ENCODE assay signal across 8 mouse cellular contexts in the genomic region with DNA sequence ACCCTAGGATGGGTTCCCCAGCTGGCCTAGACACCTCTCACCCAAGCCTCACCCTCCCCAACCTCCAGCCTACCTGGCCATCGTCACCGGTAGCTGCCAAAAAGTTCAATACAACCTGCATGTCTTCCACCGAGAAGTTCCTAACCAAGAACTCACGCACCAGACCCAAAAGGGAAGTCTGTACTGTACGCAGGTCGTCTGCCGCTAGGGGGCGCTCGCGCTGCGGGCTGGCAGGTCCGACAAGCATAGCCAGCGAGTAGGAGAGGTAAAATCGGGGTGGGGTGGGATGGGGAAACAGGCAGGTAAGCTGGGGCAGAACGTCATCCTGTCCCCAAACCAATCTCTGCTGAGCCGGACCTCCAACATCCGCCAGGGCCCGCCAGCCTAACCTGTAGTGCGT. TPM values are rescaled to one million over a fixed set of nuclear protein-coding genes. Genes with fewer than 3 reads are reported as not detected.
A peak's percentile ranks its signal among the peaks of the same experiment; 100 is the strongest.
DNase-seq lines count a peak whose midpoint lies in the region; ATAC-seq lines count a peak whose summit lies in the region.

No protein-coding gene starts in this region.

- no peak overlapping the region for H3K27ac ChIP-seq in forebrain, embryonic 10.5 days

- no peaks in the 10 kb centered on the region for H3K9me3 ChIP-seq in forebrain, embryonic 10.5 days

- WGBS in forebrain, embryonic 10.5 days, result 7% methylated on average over 19 of the region's 19 CpGs

- peak; percentile 76 for ATAC-seq in megakaryocyte, adult 5-6 weeks (ENCODE audit: poor library complexity, severe bottlenecking)

- intact Hi-C loops in heart, postnatal 14 days (cut with DNase I), result loop anchor here (1.0 to 5.0 kb wide), 3 partner anchors 74 to 237 kb away; no protein-coding TSS in a partner anchor

- peaks cover 65% of the 10 kb centered on the region for H3K27me3 ChIP-seq in forebrain, embryonic 10.5 days (ENCODE audit: poor library complexity, severe bottlenecking)

- H3K4me3 ChIP-seq in forebrain, embryonic 10.5 days, result no peak overlapping the region

- DNase-seq in Muller cell, postnatal 12 days (ENCODE audit: inconsistent ontology term), result peak; percentile 73
- DNase-seq in c-Kit-positive CD71-negative TER-119-negative erythroid progenitor cells, embryonic 14.5 days (ENCODE audit: low read depth), result peak; percentile 80
- peak; percentile 86 for DNase-seq in forebrain, embryonic 10.5 days (ENCODE audit: extremely low spot score, low spot score)
- DNase-seq in heart, postnatal 14 days, result peak; percentile 93 to 96
- DNase-seq in layer of hippocampus, postnatal 10 days (ENCODE audit: low spot score in 2 of 2), result peak; percentile 91 to 92
- peak; percentile 96 for DNase-seq in right cerebral cortex, postnatal 4 days
- peak; percentile 71 for DNase-seq in yolk sac, embryonic 10.5 days (ENCODE audit: low spot score)

- H3K36me3 ChIP-seq in forebrain, embryonic 10.5 days (replicated peaks), result peaks cover 10% of the 10 kb centered on the region

- H3K4me1 ChIP-seq in forebrain, embryonic 10.5 days, result peaks cover 36% of the 10 kb centered on the region

RNA-seq across cellular contexts. Expression of gene Nradd, which starts 11.0 kb away (rescaled TPM):
- polyA plus RNA-seq in forebrain, embryonic 10.5 days (2016; fragmentation: Nextera tagmentation; extraction: Ambion mirVana), result 36.3 and 36.4 TPM in 2 replicates
- 1 to 10 TPM; 1.1 to 1.2 TPM for total RNA-seq in heart, postnatal 14 days (2021)
- total RNA-seq in layer of hippocampus, postnatal 10 days (2021), result 1 to 10 TPM; 2.1 to 2.6 TPM
- 4.6 and 5.2 TPM in 2 replicates for total RNA-seq in megakaryocyte, adult 5-6 weeks (2015)
- 2.0 and 3.5 TPM in 2 replicates for total RNA-seq in megakaryocyte, adult 5-6 weeks (2017)

RNA-seq across cellular contexts. Expression of gene Nbeal2, which starts 18.7 kb away (rescaled TPM):
- 1.4 and 2.0 TPM in 2 replicates for polyA plus RNA-seq in forebrain, embryonic 10.5 days (2016; fragmentation: Nextera tagmentation; extraction: Ambion mirVana)
- 10 to 100 TPM; 10.4 to 12.0 TPM for total RNA-seq in heart, postnatal 14 days (2021)
- total RNA-seq in layer of hippocampus, postnatal 10 days (2021), result 1 to 10 TPM; 9.1 to 9.8 TPM
- 42.1 and 52.5 TPM in 2 replicates for total RNA-seq in megakaryocyte, adult 5-6 weeks (2015)
- total RNA-seq in megakaryocyte, adult 5-6 weeks (2017), result 29.1 and 35.9 TPM in 2 replicates

RNA-seq across cellular contexts. Expression of gene Ccdc12, which starts 21.1 kb away (rescaled TPM):
- 178 and 183 TPM in 2 replicates for polyA plus RNA-seq in forebrain, embryonic 10.5 days (2016; fragmentation: Nextera tagmentation; extraction: Ambion mirVana)
- total RNA-seq in heart, postnatal 14 days (2021), result 10 to 100 TPM; 65.4 to 68.1 TPM
- 10 to 100 TPM; 46.7 to 49.7 TPM for total RNA-seq in layer of hippocampus, postnatal 10 days (2021)
- 204 and 210 TPM in 2 replicates for total RNA-seq in megakaryocyte, adult 5-6 weeks (2015)
- 165 and 180 TPM in 2 replicates for total RNA-seq in megakaryocyte, adult 5-6 weeks (2017)
